Mouse (Mus musculus) E14TG2a.4 (cell line): Measurements from ENCODE around the gene Olfr1393.

Source experiments
- CTCF ChIP-seq: conservative IDR thresholded peaks from 2 replicates; pipeline ENCODE4 v1.5.1; 2014; ENCODE audit warnings: low read length
- NANOG ChIP-seq: IDR thresholded peaks from 2 replicates; pipeline ENCODE4 v1.6.1; 2014; ENCODE audit warnings: borderline replicate concordance, low read length, mixed read lengths

GRCm38 (mm10) chr11:49260598-49261312, 17.3 kb upstream of the Olfr1393 start:
- TF ChIP-seq CTCF: no peak
- no peak for TF ChIP-seq NANOG
